Mouse (Mus musculus): ENCODE results near the gene Sdf4.

Gene Sdf4

GRCm38 (mm10) chr4:155992241-155992905 is at the start of gene Sdf4, which contains the start of gene B3galt6:
Gene Sdf4, plus strand, starts transcription at chr4:155992872.
Gene B3galt6, minus strand, starts transcription at chr4:155992649.
- DNase-seq (ENCODE audit: low spot score in 2 of 2): peak; percentile 84 to 92

DNA sequence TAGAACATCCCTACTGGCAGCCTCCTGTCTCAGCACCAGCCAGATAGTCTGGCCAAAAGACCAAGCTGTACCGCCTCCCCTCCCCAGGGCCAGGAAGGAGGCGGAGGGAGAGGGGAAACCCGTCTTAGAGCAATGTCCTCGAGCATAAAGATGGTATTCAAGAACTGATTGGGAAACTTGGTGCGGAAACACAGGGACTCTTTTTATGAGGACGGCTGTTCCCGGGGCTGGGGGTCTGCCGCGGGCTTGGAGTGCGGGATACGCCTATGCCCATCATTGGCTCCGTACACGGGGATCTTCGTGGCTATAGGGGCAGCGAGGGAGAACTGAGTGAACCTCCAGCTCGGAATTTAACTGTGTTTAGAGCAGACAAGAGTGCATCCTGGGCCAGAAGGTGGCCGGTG is 49.6 kb upstream of the Sdf4 start:
- DNase-seq (ENCODE audit: low spot score in 2 of 2): peak in 1 of 2 experiments; percentile 43

DNA sequence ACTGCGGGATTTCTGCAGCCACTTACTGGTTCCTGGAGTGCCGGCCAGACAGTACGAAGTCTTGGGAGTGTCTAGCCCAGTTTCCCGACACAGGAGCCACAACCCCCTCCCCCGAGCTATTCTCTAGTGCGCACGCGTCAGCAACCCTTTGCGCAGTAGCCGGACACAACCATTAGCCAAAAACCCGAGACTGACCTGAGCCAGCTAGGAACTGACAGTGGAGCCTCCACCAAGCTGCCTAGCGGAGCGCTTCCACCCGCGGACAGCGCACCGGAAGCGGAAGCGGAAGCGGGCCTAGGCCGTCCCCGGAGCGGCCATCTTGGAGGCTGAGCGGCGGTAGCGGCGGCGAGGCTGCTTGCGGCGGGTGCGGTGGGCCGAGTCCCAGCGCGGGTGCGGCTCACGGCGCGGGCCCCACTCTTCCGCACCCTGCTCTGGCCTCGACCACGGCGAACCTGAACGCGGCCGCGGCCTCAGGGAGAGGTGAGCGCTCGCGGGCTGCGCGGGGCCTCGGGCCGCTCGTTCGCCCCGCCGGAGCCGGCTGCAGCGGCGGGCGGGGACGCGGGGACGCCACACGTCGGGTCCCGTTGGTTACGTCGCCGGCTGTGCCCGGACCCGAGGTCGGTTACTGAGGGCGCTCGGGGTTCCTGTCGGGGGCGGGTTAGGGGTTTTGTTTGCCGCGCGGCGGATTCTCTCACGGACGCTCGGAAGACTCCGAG is 49.0 kb upstream of the Sdf4 start, which contains the start of gene Ube2j2:
Gene Ube2j2 (plus strand): TSS at position 298 of the 716 bp plus-strand sequence.
- DNase-seq (ENCODE audit: low spot score in 2 of 2): peak; percentile 97 to 98

DNA sequence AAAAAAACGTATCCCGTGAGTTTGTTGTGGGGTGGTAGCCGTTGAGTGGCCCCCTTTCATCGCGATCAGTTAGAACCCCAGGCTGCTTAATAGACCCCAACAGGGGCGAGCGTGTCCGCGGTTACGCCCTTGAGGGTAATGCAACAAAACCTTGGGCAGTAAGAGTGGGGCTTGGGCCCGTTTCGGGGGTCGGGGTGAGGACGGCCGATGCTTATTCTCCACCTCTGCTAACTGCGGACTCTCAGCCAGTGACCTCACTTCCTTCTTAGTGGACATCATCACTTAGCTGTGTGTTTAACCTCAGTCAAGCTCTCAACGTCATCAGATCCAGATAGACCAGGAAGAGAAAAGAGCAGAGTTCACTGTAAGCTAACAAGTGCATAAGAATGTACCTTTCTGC is 48.4 kb upstream of the Sdf4 start:
- DNase-seq (ENCODE audit: low spot score in 2 of 2): no peak

GRCm38 (mm10) chr4:155947094-155947493 is 45.6 kb upstream of the Sdf4 start:
- no peak for DNase-seq (ENCODE audit: low spot score in 2 of 2)

DNA sequence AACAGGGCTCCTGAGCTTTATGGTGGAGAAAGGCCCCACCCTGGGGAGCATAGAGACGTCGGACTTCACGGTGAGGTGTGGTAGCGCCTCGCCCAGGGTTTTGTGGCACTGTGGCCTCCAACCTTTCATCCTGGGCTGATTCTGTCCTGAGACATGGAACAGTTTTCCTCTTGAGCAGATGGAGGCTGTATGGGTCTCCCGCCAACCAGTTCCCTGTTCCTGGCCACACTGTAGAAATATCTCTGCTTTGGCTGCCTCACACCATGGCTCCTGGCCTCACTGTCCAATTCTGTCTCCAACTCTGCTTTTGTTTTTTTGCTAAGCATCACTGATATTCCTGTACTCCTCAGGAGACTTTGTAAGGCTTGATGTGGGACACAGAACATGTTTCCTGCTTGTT is 37.2 kb upstream of the Sdf4 start:
- no peak for DNase-seq (ENCODE audit: low spot score in 2 of 2)

- DNase-seq (ENCODE audit: low spot score in 2 of 2): peak; percentile 73 to 80
These were observed 33.4 kb upstream of the Sdf4 start for GRCm38 (mm10) chr4:155959275-155959674.

DNA sequence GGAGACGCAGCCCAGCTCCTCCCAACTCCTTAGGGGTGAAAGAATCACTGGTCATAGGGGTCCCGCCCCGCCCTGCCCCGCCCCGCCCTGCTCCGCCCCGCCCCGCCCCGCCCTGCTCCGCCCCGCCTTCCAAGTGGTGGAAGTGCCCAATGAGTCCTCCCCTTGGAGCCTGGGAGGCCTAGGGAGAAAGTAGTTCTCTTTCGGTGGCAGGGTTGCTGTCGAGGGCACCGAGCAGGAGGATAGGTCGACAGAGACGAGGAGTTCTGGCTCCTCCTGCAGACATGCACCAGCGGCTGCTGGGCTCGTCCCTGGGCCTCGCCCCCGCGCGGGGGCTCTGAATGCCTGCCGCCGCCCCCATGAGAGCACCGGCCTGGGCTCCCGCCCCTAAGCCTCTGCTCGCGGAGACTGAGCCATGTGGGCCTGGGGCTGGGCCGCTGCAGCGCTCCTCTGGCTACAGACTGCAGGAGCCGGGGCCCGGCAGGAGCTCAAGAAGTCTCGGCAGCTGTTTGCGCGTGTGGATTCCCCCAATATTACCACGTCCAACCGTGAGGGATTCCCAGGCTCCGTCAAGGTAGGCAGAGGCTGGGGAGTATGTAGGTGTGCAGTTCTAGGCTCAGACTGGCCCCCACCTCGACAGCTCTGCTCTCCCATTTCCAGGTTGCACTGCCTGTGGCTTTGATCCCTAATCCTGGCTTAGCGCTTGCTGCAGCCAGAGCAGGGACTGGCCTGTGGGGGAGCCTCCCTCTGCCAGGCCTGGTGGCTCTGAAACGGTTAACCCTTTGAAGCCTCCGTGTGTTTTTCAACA is 30.3 kb upstream of the Sdf4 start, which contains the start of gene C1qtnf12:
Gene C1qtnf12 (plus strand): TSS at position 152 of the 805 bp plus-strand sequence.
- DNase-seq (ENCODE audit: low spot score in 2 of 2): peak; percentile 16 to 37

DNA sequence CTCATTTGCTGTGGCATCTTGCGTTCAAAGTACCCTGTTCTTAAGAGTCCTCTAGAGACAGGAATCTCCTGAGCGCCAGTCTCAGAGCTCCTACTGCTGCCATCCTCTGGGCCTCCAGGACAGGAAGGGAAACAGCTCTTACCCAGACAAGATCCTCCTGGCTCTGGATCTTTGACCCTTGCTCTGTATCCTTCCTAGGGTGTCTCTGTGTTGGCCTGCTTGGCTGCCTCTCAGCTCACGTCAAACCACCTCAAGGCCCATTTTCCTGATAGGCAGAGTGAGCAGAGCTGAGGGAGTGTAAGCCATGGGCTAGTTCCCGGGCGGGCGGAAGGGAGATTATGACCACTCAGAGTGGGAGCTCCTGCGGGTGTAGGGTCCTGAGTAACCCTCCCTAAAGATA is 29.6 kb upstream of the Sdf4 start:
- DNase-seq (ENCODE audit: low spot score in 2 of 2): no peak

DNA sequence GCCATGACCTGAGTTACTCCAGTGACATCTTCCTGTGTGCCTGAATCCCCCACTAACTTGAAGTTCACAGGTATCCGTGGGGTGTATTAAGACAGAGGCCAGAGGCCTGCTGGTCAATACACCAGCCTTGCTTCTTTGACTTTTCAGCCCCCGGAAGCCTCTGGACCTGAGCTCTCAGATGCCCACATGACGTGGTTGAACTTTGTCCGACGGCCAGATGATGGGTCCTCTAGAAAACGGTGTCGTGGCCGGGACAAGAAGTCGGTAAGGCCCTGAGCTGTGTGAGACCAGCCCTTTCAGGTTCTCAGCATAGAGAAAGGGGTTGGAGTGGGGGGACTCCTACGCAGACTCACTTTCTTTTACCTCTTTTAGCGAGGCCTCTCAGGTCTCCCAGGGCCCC is 28.3 kb upstream of the Sdf4 start:
- DNase-seq (ENCODE audit: low spot score in 2 of 2): no peak

- DNase-seq (ENCODE audit: low spot score in 2 of 2): no peak
These were observed 23.5 kb upstream of the Sdf4 start for GRCm38 (mm10) chr4:155969043-155969653.

DNA sequence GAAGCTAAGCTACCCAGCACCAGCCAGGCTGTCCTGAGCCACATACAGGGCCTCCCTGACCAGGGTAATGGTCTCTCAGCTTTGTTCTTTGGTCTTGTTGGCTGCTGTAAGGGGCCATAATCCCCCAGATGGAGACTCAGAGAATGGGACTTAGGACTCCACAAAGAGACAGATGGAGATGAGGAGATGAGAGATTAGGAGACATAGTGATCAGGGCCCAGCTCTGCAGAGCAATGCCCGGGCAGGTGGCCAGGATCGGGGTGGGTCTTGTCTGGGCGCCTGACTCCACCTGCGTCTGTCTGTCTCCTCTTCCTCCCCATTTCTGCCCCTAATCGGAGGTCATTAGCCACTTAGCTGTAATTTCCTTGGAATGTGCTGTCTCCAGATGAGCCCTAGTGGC is 22.4 kb upstream of the Sdf4 start:
- no peak for DNase-seq (ENCODE audit: low spot score in 2 of 2)

DNA sequence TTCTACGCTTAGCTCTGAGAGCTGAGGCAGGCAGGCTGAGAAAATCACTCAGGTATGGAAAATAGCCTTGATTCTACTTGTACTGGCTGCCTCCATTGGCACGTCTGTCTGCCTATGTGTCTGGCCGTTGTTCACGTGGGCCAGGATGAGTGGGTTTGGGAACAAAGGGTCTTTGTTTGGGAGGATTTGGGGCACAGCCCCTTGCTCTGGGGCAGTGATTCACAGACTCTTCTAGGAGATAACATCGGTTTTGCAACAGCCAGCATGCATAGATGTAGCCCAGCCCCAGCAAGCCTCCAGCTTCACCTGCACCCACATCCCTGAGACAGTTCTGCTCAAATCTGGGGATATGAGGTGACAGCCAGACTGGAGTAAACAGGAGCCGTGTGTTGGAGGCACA is 20.0 kb upstream of the Sdf4 start:
- DNase-seq (ENCODE audit: low spot score in 2 of 2): no peak

DNA sequence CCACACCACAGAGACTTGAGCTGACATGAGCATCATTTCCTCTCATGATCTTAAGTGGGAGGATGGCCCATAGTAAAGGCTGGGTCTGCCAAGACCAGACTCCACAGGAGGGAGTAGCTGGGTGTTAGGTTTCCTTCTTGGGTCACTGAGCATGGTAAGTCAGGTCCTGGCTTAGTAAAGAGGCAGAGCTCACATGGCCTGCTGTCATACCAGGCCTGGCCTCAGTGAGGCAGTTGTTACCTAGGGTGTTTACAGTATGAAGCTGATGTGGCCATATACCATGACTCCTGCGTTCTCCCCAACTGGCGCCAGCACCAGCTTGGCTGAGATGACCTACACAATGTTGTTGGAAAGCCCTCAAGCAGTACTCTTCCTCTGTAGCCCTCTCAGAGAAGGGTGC is 19.4 kb upstream of the Sdf4 start:
- no peak for DNase-seq (ENCODE audit: low spot score in 2 of 2)

- no peak for DNase-seq (ENCODE audit: low spot score in 2 of 2)
These were observed 11.1 kb upstream of the Sdf4 start for GRCm38 (mm10) chr4:155981436-155982082.

DNA sequence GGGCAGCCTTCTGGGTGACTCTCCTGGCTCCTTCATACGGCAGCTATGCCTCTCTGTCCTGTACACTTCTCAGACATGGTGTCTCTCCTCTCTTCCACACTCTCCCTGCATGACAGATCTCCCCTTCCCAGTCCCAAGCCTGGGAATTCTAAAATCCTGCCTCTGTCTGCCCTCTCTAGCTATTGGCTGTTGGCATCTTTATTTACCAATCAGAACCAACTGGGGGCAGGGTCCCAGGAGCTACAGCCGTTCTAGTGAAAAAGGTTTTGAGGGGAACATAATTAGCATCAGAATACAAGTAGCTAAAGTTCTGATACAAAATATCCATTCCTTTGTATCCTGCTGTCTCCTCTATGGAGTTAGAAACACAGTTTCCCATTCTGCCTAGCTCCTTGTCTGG is 8.9 kb upstream of the Sdf4 start:
- no peak for DNase-seq (ENCODE audit: low spot score in 2 of 2)

GRCm38 (mm10) chr4:155991211-155991907 is 1.3 kb upstream of the Sdf4 start:
- no peak for DNase-seq (ENCODE audit: low spot score in 2 of 2)

DNA sequence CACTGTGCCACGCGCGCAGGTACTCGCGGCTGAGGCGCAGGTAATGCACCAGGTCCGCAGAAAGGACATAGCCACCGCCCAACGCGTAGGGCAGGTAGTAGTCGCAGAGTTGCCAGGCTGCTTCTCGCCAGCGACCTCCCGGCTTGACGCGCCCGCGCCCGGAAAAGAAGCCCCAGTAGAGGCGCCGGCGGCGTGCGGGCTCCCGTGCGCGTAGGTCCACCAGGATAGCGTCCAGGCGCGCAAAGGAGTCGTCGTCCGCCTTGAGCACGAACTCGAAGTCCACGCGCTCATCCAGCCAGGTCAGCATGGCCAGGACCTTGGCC is 803 bp upstream of the Sdf4 start:
- no peak for DNase-seq (ENCODE audit: low spot score in 2 of 2)

GRCm38 (mm10) chr4:155992906-155993547 is 355 bp downstream of the Sdf4 start:
- DNase-seq (ENCODE audit: low spot score in 2 of 2): peak; percentile 97 to 99

GRCm38 (mm10) chr4:155993606-155994005 is 934 bp downstream of the Sdf4 start:
- DNase-seq (ENCODE audit: low spot score in 2 of 2): no peak

Measured in right cerebral cortex, adult 2 months (tissue).